Mouse (Mus musculus) thymus, adult 2 months (tissue): ENCODE data around the gene Adamts7. TPM values are rescaled to one million over a fixed set of nuclear protein-coding genes. Genes with fewer than 3 reads are reported as not detected.

Source experiments
- DNase-seq: peaks from one replicate; pipeline ENCODE4 v3.0.0; 2021
- H3K27ac ChIP-seq: fragments of 200-500 bp; 2 replicates; pipeline ENCODE4 v1.5.1; 2012; ENCODE audit warnings: low read length, control low read depth; ENCODE audit not compliant: control insufficient read depth, insufficient read depth
- H3K27me3 ChIP-seq: fragments of 200-500 bp; 2 replicates; pipeline ENCODE4 v1.6.1; 2012; ENCODE audit warnings: mild to moderate bottlenecking, low read length, moderate library complexity, mixed read lengths; ENCODE audit not compliant: control insufficient read depth, insufficient read depth
- H3K36me3 ChIP-seq: fragments of 200-500 bp; 2 replicates; pipeline ENCODE4 v1.6.1; 2012; ENCODE audit warnings: mild to moderate bottlenecking, low read length, moderate library complexity; ENCODE audit not compliant: control insufficient read depth, insufficient read depth
- H3K4me1 ChIP-seq: fragments of 200-500 bp; replicated peaks from 2 replicates; pipeline ENCODE4 v1.6.1; 2012; ENCODE audit warnings: low read length; ENCODE audit not compliant: control insufficient read depth, insufficient read depth
- H3K4me3 ChIP-seq: fragments of 200-500 bp; 2 replicates; pipeline ENCODE4 v1.5.1; 2012; ENCODE audit warnings: mild to moderate bottlenecking, low read length, control low read depth, moderate library complexity; ENCODE audit not compliant: control insufficient read depth, insufficient read depth
- CTCF ChIP-seq: fragments of 200-500 bp; IDR thresholded peaks from 2 replicates; pipeline ENCODE4 v1.5.1; 2012; ENCODE audit warnings: mild to moderate bottlenecking, control low read depth, low read length, moderate library complexity, borderline replicate concordance; ENCODE audit not compliant: control insufficient read depth, poor library complexity, insufficient read depth; ENCODE audit errors: extremely low read depth
- POLR2A ChIP-seq: fragments of 200-500 bp; IDR thresholded peaks from 2 replicates; pipeline ENCODE4 v1.6.1; 2012; ENCODE audit warnings: mild to moderate bottlenecking, low read length, control low read depth, moderate library complexity; ENCODE audit not compliant: control insufficient read depth, poor library complexity, insufficient read depth; ENCODE audit errors: extremely low read depth
- WGBS: fragments of 180-500 bp; shearing (Covaris S2); methylation state at CpG from one replicate; pipeline ENCODE4 v1.1.7; 2018; 5-methylcytosine and 5-hydroxymethylcytosine counted together
- polyA plus RNA-seq: library from polyadenylated mRNA; depleted of rRNA; stranded (reverse); fragments of >200 nt; gene quantifications from 2 replicates; pipeline ENCODE4 v1.2.3, GENCODE M21; 2012; rRNA removed

The Adamts7 gene
- polyA plus RNA-seq, result 3.5 and 5.0 TPM in 2 replicates

DNA sequence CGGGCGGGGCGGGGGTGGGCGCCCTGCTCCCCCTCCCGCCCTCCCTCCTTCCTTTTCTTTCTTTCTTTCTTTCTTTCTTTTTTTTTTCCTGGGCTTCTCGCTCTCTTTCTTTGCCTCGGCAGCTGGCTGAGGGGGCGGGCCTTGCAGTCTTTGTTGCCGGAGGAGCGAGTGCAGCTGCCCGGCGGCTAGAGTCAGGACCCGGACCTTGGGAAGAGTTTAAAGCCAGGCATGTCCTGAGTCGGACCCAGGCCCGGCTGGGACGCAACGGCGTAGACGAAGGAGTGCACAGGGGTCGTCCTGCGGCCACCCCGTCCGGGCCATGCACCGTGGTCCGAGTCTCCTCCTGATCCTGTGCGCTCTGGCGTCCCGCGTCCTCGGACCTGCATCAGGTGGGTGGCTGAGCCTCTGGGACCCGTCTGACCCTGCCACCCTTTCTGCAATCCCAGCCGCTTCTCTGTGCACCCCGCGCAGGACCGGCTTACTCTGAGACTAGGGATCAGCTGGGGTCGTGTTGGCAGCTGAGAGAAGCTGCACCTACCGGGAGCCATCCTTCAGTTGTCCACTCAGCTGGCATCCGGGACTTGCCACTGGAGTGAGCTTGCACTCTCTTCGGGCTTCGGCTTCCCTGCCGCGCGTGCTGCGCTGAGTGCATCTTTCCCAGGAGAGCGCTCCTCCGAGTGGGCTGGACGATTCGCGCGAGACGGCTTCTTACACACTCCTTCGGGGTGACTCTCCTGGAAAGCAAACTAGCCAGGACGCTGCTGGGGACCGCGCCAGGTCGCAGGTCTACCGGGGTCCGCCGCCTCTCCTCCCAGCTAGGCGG lies at the start of gene Adamts7:
Adamts7 (plus strand) TSS at position 144 of the 823 bp plus-strand sequence.
- no peak for TF ChIP-seq CTCF
- TF ChIP-seq POLR2A, result no peak
- WGBS, result 1% methylated on average over 59 of the region's 60 CpGs

DNA sequence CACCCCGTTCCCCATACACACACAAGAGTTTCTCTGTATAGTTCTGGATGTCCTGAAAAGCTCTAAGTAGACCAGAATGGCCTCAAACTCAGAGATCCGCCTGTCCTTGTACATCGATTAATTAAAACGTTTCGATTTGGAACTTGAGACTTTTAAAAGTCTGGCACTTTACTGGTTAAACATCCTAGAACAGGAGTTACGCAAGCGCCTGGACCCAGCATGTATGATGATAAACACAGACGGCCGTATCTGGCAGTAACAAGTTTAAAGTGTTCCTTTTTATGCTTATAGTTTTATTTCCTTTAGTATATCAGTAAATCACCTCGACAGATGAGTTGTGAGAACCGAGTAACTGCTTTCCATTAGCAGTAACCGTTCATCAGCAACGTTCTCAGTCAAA lies 49.7 kb upstream of the Adamts7 start:
- H3K27me3 ChIP-seq, result no peaks in the 10 kb centered on the region
- TF ChIP-seq POLR2A (no peak), CTCF (no peak)
- peak overlapping the region; percentile 93; the same call in 1 of the 2 replicates for H3K4me3 ChIP-seq
- DNase-seq, result no peak
- no peak overlapping the region for H3K27ac ChIP-seq
- WGBS, result under 1% methylated on average over 13 of the region's 13 CpGs
- H3K36me3 ChIP-seq, result peaks cover 11% of the 10 kb centered on the region
- H3K4me1 ChIP-seq, result peaks cover 9% of the 10 kb centered on the region

More for the DNA sequence above, at the start of gene Adamts7:
- H3K4me3 ChIP-seq, result peak within 1 kb of the TSS; percentile 43
- DNase-seq, result peak; percentile 44
- peaks cover 10% of the 10 kb centered on the region; the same call in 1 of the 2 replicates for H3K27me3 ChIP-seq
- H3K27ac ChIP-seq, result no peak within 1 kb of the TSS
- H3K4me1 ChIP-seq, result peaks cover 7% of the 10 kb centered on the region
- no peaks in the 10 kb centered on the region for H3K36me3 ChIP-seq

DNA sequence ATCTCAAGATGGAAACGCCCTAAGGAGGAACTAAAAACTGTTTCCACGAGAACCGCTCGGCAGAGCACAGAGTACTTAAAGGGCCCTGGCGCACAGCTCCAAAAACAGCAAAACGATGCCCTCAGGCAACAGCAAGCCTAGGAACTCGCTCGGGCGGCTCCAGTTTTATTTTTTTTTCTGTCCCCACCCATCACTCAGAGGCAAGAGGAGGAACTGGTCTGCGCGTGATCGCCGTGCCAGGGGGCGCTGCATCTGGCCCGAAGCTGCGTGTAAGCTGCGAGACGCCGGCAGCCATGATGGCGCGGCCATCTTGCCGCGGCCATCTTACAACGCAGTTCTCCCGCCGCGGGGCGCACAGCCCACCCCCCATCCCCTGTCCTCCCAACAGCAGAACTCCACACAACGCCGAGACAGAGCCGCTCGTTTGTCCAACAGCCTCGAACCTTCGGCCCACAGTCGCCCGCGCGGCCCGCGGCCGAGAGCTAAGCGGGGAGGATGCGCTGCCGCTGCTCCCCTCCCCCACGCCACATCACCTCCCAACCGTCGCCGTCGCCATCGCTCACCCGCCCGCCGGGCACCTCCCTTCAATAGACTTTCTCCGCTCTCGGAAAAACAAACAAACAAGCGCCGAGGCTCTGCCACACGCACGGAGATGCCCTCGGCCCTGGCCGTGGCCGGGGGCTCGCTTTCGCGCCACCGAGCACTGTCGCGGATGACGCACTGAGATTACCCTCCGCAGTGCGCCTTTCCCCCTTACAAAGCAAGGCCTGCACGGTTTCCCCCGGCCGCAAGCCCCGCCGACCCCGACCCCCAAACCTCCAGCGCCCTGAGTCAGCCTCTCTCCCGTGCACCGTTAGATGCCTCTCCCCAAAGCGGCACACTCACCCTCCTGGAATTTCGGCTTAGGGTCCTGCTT lies 49.0 kb upstream of the Adamts7 start:
- under 1% methylated on average over 82 of the region's 82 CpGs for WGBS
- Histone ChIP-seq H3K4me3 (peak overlapping the region; percentile 93), H3K4me1 (peaks cover 9% of the 10 kb centered on the region), H3K36me3 (peaks cover 4% of the 10 kb centered on the region; the same call in 1 of the 2 replicates), H3K27me3 (no peaks in the 10 kb centered on the region), H3K27ac (peak overlapping the region; percentile 95)
- peak; percentile 74; the same call in 1 of the 2 replicates for TF ChIP-seq CTCF
- 0 out of 2 replicates have a peak, but pooled peaks have one; percentile 32 for TF ChIP-seq POLR2A
- peak; percentile 91 for DNase-seq

DNA sequence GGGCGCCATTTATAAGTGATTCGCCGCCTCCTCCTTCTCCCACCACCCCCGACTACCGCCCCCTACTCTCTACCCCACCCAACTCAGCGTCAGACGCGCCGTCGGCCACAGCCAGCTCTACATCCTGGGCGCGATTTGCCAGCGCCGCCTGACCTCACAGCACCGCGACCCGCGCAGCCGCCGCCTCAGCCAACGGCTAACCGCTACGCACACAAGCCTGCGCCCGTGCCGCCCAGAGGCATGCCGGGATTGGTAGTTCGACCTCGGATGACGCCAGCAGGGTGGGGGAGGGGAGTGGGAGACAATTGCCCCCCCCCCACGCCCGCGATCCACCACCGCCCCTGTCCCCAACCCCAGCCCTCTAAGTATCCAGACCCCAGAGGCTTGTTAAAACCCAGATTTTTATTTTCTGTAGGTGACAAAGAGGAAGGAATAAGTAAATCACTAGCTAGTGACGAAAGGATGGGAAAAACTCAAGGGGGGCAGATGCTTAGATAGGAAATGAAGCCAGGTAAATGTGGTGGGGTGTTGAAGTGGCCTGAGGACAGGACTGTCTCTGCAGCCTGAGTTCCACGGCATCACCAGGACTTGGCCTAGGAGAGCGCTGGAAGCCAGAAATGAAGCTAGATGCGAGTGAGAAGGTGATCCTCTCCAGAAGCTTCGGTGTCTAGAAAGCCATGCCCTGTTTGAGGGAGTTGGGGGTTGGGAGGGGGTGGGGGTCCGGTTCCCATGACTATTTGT lies 48.1 kb upstream of the Adamts7 start, which contains the start of gene Morf4l1:
Morf4l1 (minus strand) TSS at position 208 of the 741 bp plus-strand sequence.
- DNase-seq, result peak; percentile 96
- 2% methylated on average over 38 of the region's 40 CpGs for WGBS
- peak within 1 kb of the TSS; percentile 93 for H3K4me3 ChIP-seq
- H3K27ac ChIP-seq, result peak within 1 kb of the TSS; percentile 95
- H3K27me3 ChIP-seq, result no peaks in the 10 kb centered on the region
- H3K36me3 ChIP-seq, result no peaks in the 10 kb centered on the region
- peaks cover 9% of the 10 kb centered on the region for H3K4me1 ChIP-seq
- TF ChIP-seq CTCF, result no peak
- no peak for TF ChIP-seq POLR2A

DNA sequence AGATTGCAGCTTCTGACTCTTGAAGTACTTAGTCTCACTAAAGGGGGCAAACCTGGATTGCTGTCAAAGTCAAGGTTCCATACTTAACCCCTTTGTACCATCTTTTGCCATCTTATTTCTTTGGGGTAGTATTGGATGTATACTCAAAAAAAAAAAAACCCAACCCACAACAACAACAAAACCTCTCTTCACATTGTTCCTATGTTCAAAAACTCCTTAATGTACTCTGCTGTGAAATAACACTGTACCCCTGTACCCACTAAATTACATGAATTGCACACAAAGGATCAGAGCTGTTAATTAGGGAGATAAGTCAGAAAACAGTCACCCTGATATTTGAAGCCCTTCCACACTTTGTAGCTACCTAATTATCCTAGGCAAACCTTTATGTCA lies 47.6 kb upstream of the Adamts7 start:
- H3K27ac ChIP-seq, result no peak overlapping the region
- no peak overlapping the region for H3K4me3 ChIP-seq
- no peak for TF ChIP-seq POLR2A
- no peak for TF ChIP-seq CTCF
- peaks cover 7% of the 10 kb centered on the region for H3K4me1 ChIP-seq
- no peak for DNase-seq
- H3K27me3 ChIP-seq, result no peaks in the 10 kb centered on the region
- H3K36me3 ChIP-seq, result no peaks in the 10 kb centered on the region
